Mouse (Mus musculus) small intestine, adult 2 months (tissue): ENCODE measurements around the gene Oxct1. TPM values are rescaled to one million over a fixed set of nuclear protein-coding genes. Genes with fewer than 3 reads are reported as not detected.

Experiments
- H3K27ac ChIP-seq: fragments of 200-500 bp; 2 replicates; pipeline ENCODE4 v1.5.1; 2012; ENCODE audit warnings: low read depth, low read length, control low read depth, inconsistent platforms; ENCODE audit not compliant: insufficient read depth
- H3K27me3 ChIP-seq: fragments of 200-500 bp; 2 replicates; pipeline ENCODE4 v1.6.1; 2012; ENCODE audit warnings: mild to moderate bottlenecking, moderate library complexity, low read length, inconsistent platforms; ENCODE audit not compliant: control insufficient read depth, insufficient read depth
- H3K36me3 ChIP-seq: fragments of 200-500 bp; 2 replicates; pipeline ENCODE4 v1.6.1; 2012; ENCODE audit warnings: mild to moderate bottlenecking, low read length, control low read depth, inconsistent platforms; ENCODE audit not compliant: control insufficient read depth, insufficient read depth
- H3K4me1 ChIP-seq: fragments of 200-500 bp; 2 replicates; pipeline ENCODE4 v1.6.1; 2012; ENCODE audit warnings: low read length, inconsistent platforms, mixed read lengths; ENCODE audit not compliant: control insufficient read depth, insufficient read depth, insufficient read length
- H3K4me3 ChIP-seq: fragments of 200-500 bp; 2 replicates; pipeline ENCODE4 v1.5.1; 2012; ENCODE audit warnings: low read depth, mild to moderate bottlenecking, control low read depth, inconsistent platforms, low read length, moderate library complexity
- CTCF ChIP-seq: fragments of 200-500 bp; IDR thresholded peaks from 2 replicates; pipeline ENCODE4 v1.5.1; 2012; ENCODE audit warnings: low read depth, mild to moderate bottlenecking, control low read depth, inconsistent platforms, low read length, moderate library complexity, mixed read lengths; ENCODE audit not compliant: insufficient replicate concordance, insufficient read length; ENCODE audit errors: extremely low read depth
- POLR2A ChIP-seq: fragments of 200-500 bp; IDR thresholded peaks from 2 replicates; pipeline ENCODE4 v1.6.1; 2012; ENCODE audit warnings: low read depth, mild to moderate bottlenecking, control low read depth, inconsistent platforms, low read length, moderate library complexity
- WGBS: fragments of 180-500 bp; shearing (Covaris S2); methylation state at CpG from one replicate; pipeline ENCODE4 v1.1.7; 2018; 5-methylcytosine and 5-hydroxymethylcytosine counted together
- polyA plus RNA-seq: library from polyadenylated mRNA; depleted of rRNA; stranded (reverse); fragments of >200 nt; gene quantifications from 2 replicates; pipeline ENCODE4 v1.2.3, GENCODE M21; 2012

Gene Oxct1
- polyA plus RNA-seq, 1 experiment: 20.7 TPM

DNA sequence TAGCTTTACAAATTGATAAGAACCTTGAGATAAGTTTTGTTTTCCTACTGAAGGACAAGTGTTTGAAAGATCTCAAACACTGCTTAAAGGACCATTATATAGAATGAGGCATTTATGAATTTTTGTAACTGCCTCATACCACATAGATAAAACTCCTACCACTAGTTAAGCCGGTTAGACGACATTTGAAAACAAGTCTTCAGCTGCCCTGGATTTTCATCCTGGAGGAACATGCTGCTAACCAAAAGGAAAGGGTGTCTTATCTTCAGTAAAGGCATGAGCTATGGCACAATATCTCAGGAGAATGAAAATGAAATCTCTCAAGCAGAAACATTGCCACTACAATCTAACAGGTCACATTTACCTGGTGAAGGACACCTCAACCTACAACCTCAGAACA is 2.4 kb upstream of the Oxct1 start:
- H3K36me3 ChIP-seq: no peaks in the 10 kb centered on the region
- no peaks in the 10 kb centered on the region for H3K27me3 ChIP-seq
- H3K4me1 ChIP-seq: peaks cover 18% of the 10 kb centered on the region
- no peak overlapping the region for H3K4me3 ChIP-seq
- WGBS: 45% methylated on average over 2 of the region's 2 CpGs
- TF ChIP-seq POLR2A: no peak
- TF ChIP-seq CTCF: no peak
- no peak overlapping the region for H3K27ac ChIP-seq

DNA sequence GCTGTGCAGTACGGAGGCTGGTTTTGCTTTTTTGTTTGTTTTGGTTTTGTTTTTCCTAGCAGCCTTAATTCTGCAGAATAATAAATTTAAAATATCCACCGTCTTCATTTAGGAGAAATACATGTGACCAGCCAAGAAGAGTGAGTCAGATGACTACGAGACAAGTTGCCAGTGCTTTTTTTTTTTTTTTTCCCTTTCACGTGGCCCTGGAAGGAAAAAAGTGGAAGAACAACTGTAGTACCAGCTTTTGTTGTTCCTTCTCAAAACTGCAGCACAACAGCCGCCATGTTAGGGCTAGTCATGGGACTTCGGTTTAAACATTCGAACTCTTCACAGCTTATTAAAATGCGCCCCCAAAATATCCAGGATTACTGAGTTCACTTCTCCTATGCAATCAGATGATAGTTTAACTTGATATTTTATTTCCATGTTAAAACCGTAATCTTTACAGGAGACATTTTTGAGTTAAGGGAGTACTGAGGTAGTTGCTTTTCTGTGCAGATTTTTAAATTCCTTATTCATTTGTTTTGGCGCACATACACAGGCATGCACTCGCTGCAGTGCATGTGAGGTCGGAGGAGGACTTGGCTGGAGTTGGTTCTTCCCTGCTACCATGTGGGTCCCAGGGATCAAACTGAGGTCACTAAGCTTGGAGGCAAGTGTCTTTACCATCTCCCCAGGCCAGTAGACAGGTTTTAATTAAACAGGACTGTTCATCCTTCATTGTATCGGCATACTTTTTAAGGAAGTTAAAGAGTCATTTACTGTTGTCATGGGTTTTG is 1.3 kb upstream of the Oxct1 start:
- peaks cover 15% of the 10 kb centered on the region for H3K4me1 ChIP-seq
- no peaks in the 10 kb centered on the region for H3K36me3 ChIP-seq
- no peak overlapping the region for H3K27ac ChIP-seq
- no peak for TF ChIP-seq CTCF
- TF ChIP-seq POLR2A: no peak
- H3K4me3 ChIP-seq: no peak overlapping the region
- H3K27me3 ChIP-seq: no peaks in the 10 kb centered on the region
- WGBS: 82% methylated on average over 13 of the region's 13 CpGs

DNA sequence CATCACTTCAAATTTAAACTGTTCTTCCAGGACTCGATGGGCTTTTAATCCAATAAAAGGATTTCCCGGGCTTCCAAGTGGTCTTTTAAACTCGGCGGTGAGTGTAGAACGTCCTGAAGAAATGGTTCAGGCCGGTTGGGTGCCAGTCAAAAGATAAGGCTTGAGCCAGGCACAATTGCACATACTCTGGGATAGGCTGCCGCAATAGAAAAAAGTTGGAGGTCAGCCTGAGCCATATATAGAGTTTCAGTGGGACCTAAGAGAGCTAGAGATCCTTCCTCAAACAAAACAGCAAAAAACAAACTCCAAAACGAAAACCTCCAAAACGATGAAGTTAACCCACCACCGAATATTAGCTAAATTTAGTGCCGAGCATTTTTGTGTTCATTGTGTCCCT is 677 bp upstream of the Oxct1 start:
- WGBS: 72% methylated on average over 11 of the region's 11 CpGs
- peaks cover 15% of the 10 kb centered on the region; the same call in 1 of the 2 replicates for H3K4me1 ChIP-seq
- peak overlapping the region; percentile 84; the same call in 1 of the 2 replicates for H3K27ac ChIP-seq
- H3K27me3 ChIP-seq: no peaks in the 10 kb centered on the region
- no peak overlapping the region for H3K4me3 ChIP-seq
- TF ChIP-seq POLR2A (no peak), CTCF (no peak)
- H3K36me3 ChIP-seq: no peaks in the 10 kb centered on the region

DNA sequence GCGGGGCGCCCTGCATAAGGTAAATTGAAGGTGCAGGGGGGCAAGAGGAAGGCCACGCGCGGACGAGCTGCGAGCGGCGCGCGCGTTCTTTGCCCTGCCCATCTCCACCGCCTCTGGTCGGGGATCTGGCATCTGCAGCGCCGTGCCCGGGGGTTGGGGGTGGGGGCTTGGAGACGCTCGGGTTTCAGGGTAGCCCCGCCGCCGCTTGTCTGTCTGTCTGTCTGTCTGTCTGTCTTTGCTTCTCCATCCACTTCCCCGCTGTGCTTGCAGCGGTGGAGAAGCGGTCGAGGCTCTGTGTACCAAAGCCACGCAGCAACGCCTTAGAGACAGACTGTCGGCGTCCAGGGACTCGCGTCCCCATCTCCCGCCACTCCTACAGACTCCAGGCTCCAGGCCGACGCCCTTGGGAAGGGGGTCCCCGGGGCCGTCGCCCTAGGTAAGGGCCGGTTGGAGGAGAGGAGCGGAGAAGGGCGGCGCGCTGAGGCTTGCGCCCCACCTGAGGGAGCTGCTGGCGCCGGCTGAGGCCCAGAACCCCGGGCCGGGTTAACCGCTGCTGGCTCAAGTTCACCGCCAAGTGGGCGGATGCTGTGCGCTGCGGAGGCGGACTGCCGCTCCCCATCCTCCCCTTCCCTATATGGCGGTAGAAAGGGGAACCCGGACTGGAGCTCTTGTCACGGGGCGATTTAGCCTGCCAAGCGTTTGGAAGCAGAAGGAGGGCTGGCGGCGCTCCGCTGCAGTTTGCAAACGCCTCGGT is 825 bp downstream of the Oxct1 start:
- TF ChIP-seq POLR2A: 0 out of 2 replicates have a peak, but pooled peaks have one; percentile 55
- TF ChIP-seq CTCF: 0 out of 2 replicates have a peak, but pooled peaks have one; percentile 13
- Histone ChIP-seq H3K4me1 (peaks cover 4% of the 10 kb centered on the region; the same call in 1 of the 2 replicates), H3K36me3 (no peaks in the 10 kb centered on the region), H3K4me3 (peak overlapping the region; percentile 80), H3K27ac (peak overlapping the region; percentile 84), H3K27me3 (no peaks in the 10 kb centered on the region)
- WGBS: under 1% methylated on average over 65 of the region's 65 CpGs

DNA sequence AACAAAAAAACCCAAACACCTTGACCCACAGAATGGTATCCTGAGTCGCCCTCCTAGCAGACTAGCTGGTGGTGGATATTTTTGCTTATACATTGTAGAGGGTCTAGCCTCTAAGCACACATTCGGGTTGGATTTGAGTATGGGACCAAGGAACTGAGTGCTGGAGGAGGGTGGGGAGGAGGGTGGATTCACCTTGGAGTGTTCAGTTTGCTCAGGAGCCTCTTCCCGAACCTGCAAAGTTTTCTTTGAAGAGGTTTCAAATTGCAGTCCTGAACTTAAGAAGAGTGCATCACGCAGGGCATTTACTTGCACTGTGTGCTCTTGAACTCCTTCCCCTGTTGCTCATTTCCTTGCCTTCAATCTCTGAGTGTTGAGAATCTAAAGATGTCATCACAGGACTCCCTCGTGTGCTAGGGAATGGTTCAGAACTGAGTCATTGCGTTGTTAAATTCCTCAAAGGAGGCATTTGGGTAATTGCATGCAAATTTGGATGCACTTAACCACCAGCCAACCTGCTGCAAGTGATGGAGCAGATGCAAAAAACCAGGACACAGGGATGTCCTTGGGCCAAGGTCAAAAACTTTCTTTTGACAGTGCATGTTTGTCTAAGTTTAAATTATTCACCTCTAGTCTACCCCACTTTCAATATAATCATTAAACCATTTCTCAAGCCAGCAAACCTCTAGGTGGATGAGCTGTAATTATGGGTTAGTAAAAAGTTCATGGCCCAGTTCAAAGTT is 1.7 kb downstream of the Oxct1 start:
- Histone ChIP-seq H3K36me3 (no peaks in the 10 kb centered on the region), H3K27ac (peak overlapping the region; percentile 2; the same call in 1 of the 2 replicates), H3K27me3 (no peaks in the 10 kb centered on the region), H3K4me3 (peak overlapping the region; percentile 80), H3K4me1 (peaks cover 5% of the 10 kb centered on the region; the same call in 1 of the 2 replicates)
- TF ChIP-seq CTCF (no peak), POLR2A (no peak)
- WGBS: 25% methylated on average over 6 of the region's 6 CpGs

DNA sequence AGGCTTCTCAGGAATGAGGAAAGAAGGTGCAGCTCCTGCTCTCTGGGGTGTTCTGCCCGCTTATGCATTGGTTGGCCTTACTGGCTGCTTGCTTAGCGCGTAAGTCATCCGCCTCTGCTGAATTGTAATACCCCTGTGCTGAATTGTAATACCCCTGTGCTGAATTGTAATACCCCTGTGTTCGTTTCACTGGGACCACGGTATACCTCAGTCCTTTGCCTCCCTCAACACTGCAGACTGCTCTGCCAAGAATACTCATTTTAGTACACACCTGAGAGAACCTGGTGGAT is 2.2 kb downstream of the Oxct1 start:
- H3K36me3 ChIP-seq: no peaks in the 10 kb centered on the region
- WGBS: 87% methylated on average over 6 of the region's 6 CpGs
- no peak overlapping the region for H3K27ac ChIP-seq
- no peak overlapping the region for H3K4me3 ChIP-seq
- peaks cover 8% of the 10 kb centered on the region; the same call in 1 of the 2 replicates for H3K4me1 ChIP-seq
- no peaks in the 10 kb centered on the region for H3K27me3 ChIP-seq
- TF ChIP-seq CTCF (no peak), POLR2A (no peak)
